Mouse (Mus musculus): ENCODE data around the gene Fam181a.

GRCm38 (mm10) chr12:103344934-103345333, 34.2 kb downstream of the Fam181a start:
- TF ChIP-seq POLR2A (IDR thresholded peaks at IDR 0.05; ENCODE audit: borderline replicate concordance, extremely low read depth, low read depth, low read length) = no peak
- TF ChIP-seq CTCF (IDR thresholded peaks at IDR 0.05; ENCODE audit: insufficient read depth, low read length) = no peak

Measured in lung, adult 2 months (tissue).